Mouse (Mus musculus) thymus, adult 2 months (tissue): ENCODE measurements around the gene Olfr9. TPM values are rescaled to one million over a fixed set of nuclear protein-coding genes. Genes with fewer than 3 reads are reported as not detected.

Experiments used
- DNase-seq: peaks from one replicate; pipeline ENCODE4 v3.0.0; 2021
- H3K27ac ChIP-seq: fragments of 200-500 bp; 2 replicates; pipeline ENCODE4 v1.5.1; 2012; ENCODE audit warnings: low read length, control low read depth; ENCODE audit not compliant: control insufficient read depth, insufficient read depth
- H3K27me3 ChIP-seq: fragments of 200-500 bp; 2 replicates; pipeline ENCODE4 v1.6.1; 2012; ENCODE audit warnings: mild to moderate bottlenecking, low read length, moderate library complexity, mixed read lengths; ENCODE audit not compliant: control insufficient read depth, insufficient read depth
- H3K36me3 ChIP-seq: fragments of 200-500 bp; 2 replicates; pipeline ENCODE4 v1.6.1; 2012; ENCODE audit warnings: mild to moderate bottlenecking, low read length, moderate library complexity; ENCODE audit not compliant: control insufficient read depth, insufficient read depth
- H3K4me1 ChIP-seq: fragments of 200-500 bp; replicated peaks from 2 replicates; pipeline ENCODE4 v1.6.1; 2012; ENCODE audit warnings: low read length; ENCODE audit not compliant: control insufficient read depth, insufficient read depth
- H3K4me3 ChIP-seq: fragments of 200-500 bp; 2 replicates; pipeline ENCODE4 v1.5.1; 2012; ENCODE audit warnings: mild to moderate bottlenecking, low read length, control low read depth, moderate library complexity; ENCODE audit not compliant: control insufficient read depth, insufficient read depth
- CTCF ChIP-seq: fragments of 200-500 bp; IDR thresholded peaks from 2 replicates; pipeline ENCODE4 v1.5.1; 2012; ENCODE audit warnings: mild to moderate bottlenecking, control low read depth, low read length, moderate library complexity, borderline replicate concordance; ENCODE audit not compliant: control insufficient read depth, poor library complexity, insufficient read depth; ENCODE audit errors: extremely low read depth
- POLR2A ChIP-seq: fragments of 200-500 bp; IDR thresholded peaks from 2 replicates; pipeline ENCODE4 v1.6.1; 2012; ENCODE audit warnings: mild to moderate bottlenecking, low read length, control low read depth, moderate library complexity; ENCODE audit not compliant: control insufficient read depth, poor library complexity, insufficient read depth; ENCODE audit errors: extremely low read depth
- WGBS: fragments of 180-500 bp; shearing (Covaris S2); methylation state at CpG from one replicate; pipeline ENCODE4 v1.1.7; 2018; 5-methylcytosine and 5-hydroxymethylcytosine counted together
- polyA plus RNA-seq: library from polyadenylated mRNA; depleted of rRNA; stranded (reverse); fragments of >200 nt; gene quantifications from 2 replicates; pipeline ENCODE4 v1.2.3, GENCODE M21; 2012; rRNA removed

The Olfr9 gene
- polyA plus RNA-seq, 1 experiment = not detected

- Histone ChIP-seq H3K27me3 (no peaks in the 10 kb centered on the region), H3K36me3 (no peaks in the 10 kb centered on the region), H3K4me3 (no peak overlapping the region), H3K4me1 (no peaks in the 10 kb centered on the region), H3K27ac (no peak overlapping the region)
- no peak for DNase-seq
- 87% methylated on average over 2 of the region's 2 CpGs for WGBS
- no peak for TF ChIP-seq POLR2A
- no peak for TF ChIP-seq CTCF
Measured at GRCm38 (mm10) chr10:129028343-129028742, 39.1 kb downstream of the Olfr9 start.

- 86% methylated on average over 3 of the region's 3 CpGs for WGBS
- H3K36me3 ChIP-seq = no peaks in the 10 kb centered on the region
- no peak within 1 kb of the TSS for H3K4me3 ChIP-seq
- H3K27me3 ChIP-seq = no peaks in the 10 kb centered on the region
- H3K4me1 ChIP-seq = no peaks in the 10 kb centered on the region
- no peak within 1 kb of the TSS for H3K27ac ChIP-seq
- TF ChIP-seq POLR2A = no peak
- TF ChIP-seq CTCF = no peak
- no peak for DNase-seq
Measured at GRCm38 (mm10) chr10:129039796-129040195, 50.6 kb downstream of the Olfr9 start, which contains the start of gene Olfr764-ps1. Olfr764-ps1 (minus strand) TSS chr10:129039896.

Other genes starting within 250 kb of the Olfr9 start
- 326 and 374 TPM in 2 replicates for gene Dgka, start 244.6 kb upstream of the Olfr9 start, polyA plus RNA-seq
- 70.0 and 74.9 TPM in 2 replicates for gene Pym1, start 241.5 kb upstream of the Olfr9 start, polyA plus RNA-seq
- gene Mmp19, start 198.5 kb upstream of the Olfr9 start, polyA plus RNA-seq = 1.8 and 3.9 TPM in 2 replicates
- gene Dnajc14, start 185.4 kb upstream of the Olfr9 start, polyA plus RNA-seq = 19.9 and 21.6 TPM in 2 replicates
- gene Tmem198b, start 185.1 kb upstream of the Olfr9 start, polyA plus RNA-seq = 17.4 and 20.5 TPM in 2 replicates
- gene Sarnp, start 172.1 kb upstream of the Olfr9 start, polyA plus RNA-seq = 8.5 and 12.3 TPM in 2 replicates
- gene Ormdl2, start 167.8 kb upstream of the Olfr9 start, polyA plus RNA-seq = 68.3 and 82.3 TPM in 2 replicates
- gene Gdf11, start 97.7 kb upstream of the Olfr9 start, polyA plus RNA-seq = 5.6 and 5.8 TPM in 2 replicates
- 43.9 and 62.1 TPM in 2 replicates for gene Cd63, start 88.4 kb upstream of the Olfr9 start, polyA plus RNA-seq
- 14.0 and 21.8 TPM in 2 replicates for gene Rdh5, start 66.5 kb upstream of the Olfr9 start, polyA plus RNA-seq
- gene Bloc1s1, start 65.4 kb upstream of the Olfr9 start, polyA plus RNA-seq = 137 and 173 TPM in 2 replicates
- 5.9 and 14.5 TPM in 2 replicates for gene Itga7, start 55.6 kb upstream of the Olfr9 start, polyA plus RNA-seq
- 0.28 and 1.6 TPM in 2 replicates for gene Mettl7b, start 28.4 kb upstream of the Olfr9 start, polyA plus RNA-seq
- not detected in 2 replicates for gene Olfr763, start 21.4 kb downstream of the Olfr9 start, polyA plus RNA-seq
- not detected in 2 replicates for gene Olfr764-ps1, start 50.5 kb downstream of the Olfr9 start, polyA plus RNA-seq
- gene Olfr765, start 60.6 kb downstream of the Olfr9 start, polyA plus RNA-seq = not detected in 2 replicates
- not detected in 2 replicates for gene Olfr766-ps1, start 79.5 kb downstream of the Olfr9 start, polyA plus RNA-seq
- not detected in 2 replicates for gene Olfr767, start 93.5 kb downstream of the Olfr9 start, polyA plus RNA-seq
- gene Olfr768, start 109.9 kb downstream of the Olfr9 start, polyA plus RNA-seq = not detected in 2 replicates
- not detected in 2 replicates for gene Olfr769, start 128.4 kb downstream of the Olfr9 start, polyA plus RNA-seq
- not detected in 2 replicates for gene Olfr770, start 149.6 kb downstream of the Olfr9 start, polyA plus RNA-seq
- gene Olfr771, start 175.3 kb downstream of the Olfr9 start, polyA plus RNA-seq = not detected in 2 replicates
- not detected in 2 replicates for gene Olfr772, start 188.5 kb downstream of the Olfr9 start, polyA plus RNA-seq
- gene Olfr773, start 198.0 kb downstream of the Olfr9 start, polyA plus RNA-seq = not detected in 2 replicates
- not detected in 2 replicates for gene Olfr774, start 246.8 kb downstream of the Olfr9 start, polyA plus RNA-seq